Comparison of ENCODE assay signal across 9 mouse cellular contexts in genomic region chr17:29340406-29341261, GRCm38 (mm10). TPM values are rescaled to one million over a fixed set of nuclear protein-coding genes. Genes with fewer than 3 reads are reported as not detected.
A peak's percentile ranks its signal among the peaks of the same experiment; 100 is the strongest.
DNase-seq lines count a peak whose midpoint lies in the region; ATAC-seq and TF ChIP-seq lines count a peak whose summit lies in the region.
"Had no signal": no experiment of that assay in that cellular context is flagged by ENCODE, and none has a peak within 500 bp of the region (broad histone marks: within the 10 kb centered on the region; RNA-seq: fewer than 3 reads in every experiment).

No protein-coding gene starts in this region.

- H3K4me2 ChIP-seq in limb, embryonic 11.5 days (ENCODE audit: low read depth, severe bottlenecking) = no peak overlapping the region
- H3K4me2 ChIP-seq in stomach, postnatal 0 days (replicated peaks; ENCODE audit: low read depth) = no peak overlapping the region

- no peak overlapping the region for H3K9ac ChIP-seq in limb, embryonic 11.5 days (ENCODE audit: low read length)
- H3K9ac ChIP-seq in stomach, postnatal 0 days (ENCODE audit: low read length) = no peak overlapping the region

- ATAC-seq in limb, embryonic 11.5 days (ENCODE audit: insufficient number of reproducible peaks, low FRiP score, low TSS enrichment, low read depth) = peak; percentile 44; the same call in 1 of the 2 replicates
- ATAC-seq in stomach, postnatal 0 days (ENCODE audit: low FRiP score, low TSS enrichment) = peak; percentile 48; the same call in 1 of the 2 replicates

- H3K4me3 ChIP-seq in limb, embryonic 11.5 days (ENCODE audit: low read depth, low read length) = no peak overlapping the region
- H3K4me3 ChIP-seq in stomach, postnatal 0 days (ENCODE audit: low read depth, low read length) = no peak overlapping the region

- H3K9me3 ChIP-seq in limb, embryonic 11.5 days (ENCODE audit: control insufficient read depth, low read length) = no peaks in the 10 kb centered on the region
- H3K9me3 ChIP-seq in stomach, postnatal 0 days (ENCODE audit: control insufficient read depth, low read length) = no peaks in the 10 kb centered on the region

- no peaks in the 10 kb centered on the region for H3K27me3 ChIP-seq in limb, embryonic 11.5 days (ENCODE audit: control insufficient read depth, insufficient read depth, low read length)
- H3K27me3 ChIP-seq in stomach, postnatal 0 days (ENCODE audit: control insufficient read depth, insufficient read depth, low read length) = no peaks in the 10 kb centered on the region

- TF ChIP-seq EP300 in stomach, postnatal 0 days (optimal IDR thresholded peaks at IDR 0.05) = no peak

- 80% methylated on average over 17 of the region's 18 CpGs for WGBS in limb, embryonic 11.5 days
- WGBS in stomach, postnatal 0 days = 72% methylated on average over 18 of the region's 18 CpGs

- peaks cover 25% of the 10 kb centered on the region for H3K36me3 ChIP-seq in limb, embryonic 11.5 days (ENCODE audit: control insufficient read depth, insufficient read depth, low read length)
- H3K36me3 ChIP-seq in stomach, postnatal 0 days (ENCODE audit: control insufficient read depth, insufficient read depth, low read length) = peaks cover 17% of the 10 kb centered on the region

- no peak for TF ChIP-seq CTCF in stomach, postnatal 0 days (IDR thresholded peaks at IDR 0.05; ENCODE audit: low read depth)

- DNase-seq in heart, adult 11 months = peak; percentile 98
- DNase-seq in heart, postnatal 25 days (ENCODE audit: low spot score) = no peak
- DNase-seq in thymus, postnatal 4 days = peak; percentile 29
- DNase-seq in thymus, postnatal 10 days (ENCODE audit: low spot score in 2 of 2) = no peak
- no peak for DNase-seq in limb, embryonic 11.5 days (ENCODE audit: low spot score)
- no peak for DNase-seq in stomach, postnatal 0 days (ENCODE audit: low spot score)
- no peak for DNase-seq in retina, postnatal 1 day
- DNase-seq in right cerebral cortex, postnatal 4 days = no peak
- DNase-seq: left cerebral cortex, postnatal 4 days had no signal

- peaks cover 15% of the 10 kb centered on the region for H3K4me1 ChIP-seq in limb, embryonic 11.5 days (ENCODE audit: control insufficient read depth, insufficient read depth, low read length)
- peaks cover 2% of the 10 kb centered on the region; the same call in 1 of the 2 replicates for H3K4me1 ChIP-seq in stomach, postnatal 0 days (replicated peaks; ENCODE audit: control insufficient read depth, insufficient read depth)

- intact Hi-C loops in heart, postnatal 25 days (cut with DNase I) = no loop called here

- H3K27ac ChIP-seq in limb, embryonic 11.5 days (replicated peaks; ENCODE audit: low read depth, low read length) = no peak overlapping the region
- H3K27ac ChIP-seq in stomach, postnatal 0 days (replicated peaks) = peak overlapping the region; percentile 88

RNA-seq across cellular contexts. Expression of gene Mtch1, which starts 7.1 kb away (rescaled TPM):
- 100 to 1,000 TPM; 220 TPM for total RNA-seq in heart, postnatal 25 days (2021)
- 318 and 321 TPM in 2 replicates for polyA plus RNA-seq in limb, embryonic 11.5 days (2014; fragmentation: Nextera tagmentation; extraction: Ambion mirVana)
- polyA plus RNA-seq in stomach, postnatal 0 days (2015; fragmentation: Nextera tagmentation; extraction: Ambion mirVana) = 189 and 201 TPM in 2 replicates

RNA-seq across cellular contexts. Expression of gene Fgd2, which starts 20.1 kb away (rescaled TPM):
- total RNA-seq in heart, postnatal 25 days (2021) = 1 to 10 TPM; 1.8 to 2.7 TPM
- 3.2 and 4.2 TPM in 2 replicates for polyA plus RNA-seq in limb, embryonic 11.5 days (2014; fragmentation: Nextera tagmentation; extraction: Ambion mirVana)
- polyA plus RNA-seq in stomach, postnatal 0 days (2015; fragmentation: Nextera tagmentation; extraction: Ambion mirVana) = 5.9 and 8.2 TPM in 2 replicates

RNA-seq across cellular contexts. Expression of gene Pi16, which starts 23.2 kb away (rescaled TPM):
- 10 to 100 TPM; 32.6 to 45.8 TPM for total RNA-seq in heart, postnatal 25 days (2021)
- polyA plus RNA-seq in limb, embryonic 11.5 days (2014; fragmentation: Nextera tagmentation; extraction: Ambion mirVana) = 0.19 and 0.21 TPM in 2 replicates
- 1.3 TPM in 2 replicates for polyA plus RNA-seq in stomach, postnatal 0 days (2015; fragmentation: Nextera tagmentation; extraction: Ambion mirVana)

Comparison
In these comparisons a context has a peak if more than half of its experiments do, and no peak if none do; other contexts are left out.
1. DNase-seq: peak in heart, adult 11 months (single experiment) and thymus, postnatal 4 days (single experiment); none in heart, postnatal 25 days (single experiment), thymus, postnatal 10 days (0 of 2), limb, embryonic 11.5 days (single experiment), stomach, postnatal 0 days (single experiment), retina, postnatal 1 day (single experiment) and right cerebral cortex, postnatal 4 days (single experiment).